In genomic region chr17:29882885-29883284, GRCm38 (mm10) we compare ENCODE assay signal across 8 mouse cellular contexts.
DNase-seq lines count a peak whose midpoint lies in the region; ATAC-seq and TF ChIP-seq lines count a peak whose summit lies in the region.

No protein-coding gene starts in this region.

- TF ChIP-seq EP300 in stomach, postnatal 0 days (optimal IDR thresholded peaks at IDR 0.05): no peak

- H3K27ac ChIP-seq in limb, embryonic 10.5 days: no peak overlapping the region
- no peak overlapping the region for H3K27ac ChIP-seq in midbrain, postnatal 0 days (ENCODE audit: low read depth, low read length)
- H3K27ac ChIP-seq in stomach, postnatal 0 days (replicated peaks): no peak overlapping the region

- H3K27me3 ChIP-seq in E14TG2a.4 (ENCODE audit: insufficient read depth, low read length): peaks cover 51% of the 10 kb centered on the region
- H3K27me3 ChIP-seq in limb, embryonic 10.5 days (ENCODE audit: low read depth, poor library complexity, severe bottlenecking): peaks cover 47% of the 10 kb centered on the region
- H3K27me3 ChIP-seq in midbrain, postnatal 0 days (ENCODE audit: insufficient read depth, low read length): no peaks in the 10 kb centered on the region
- H3K27me3 ChIP-seq in stomach, postnatal 0 days (ENCODE audit: control insufficient read depth, insufficient read depth, low read length): no peaks in the 10 kb centered on the region

- no peak for ATAC-seq in midbrain, postnatal 0 days (ENCODE audit: low FRiP score)
- ATAC-seq in stomach, postnatal 0 days (ENCODE audit: low FRiP score, low TSS enrichment): no peak

- H3K9ac ChIP-seq in midbrain, postnatal 0 days (replicated peaks; ENCODE audit: low read length, poor library complexity, severe bottlenecking): no peak overlapping the region
- H3K9ac ChIP-seq in stomach, postnatal 0 days (ENCODE audit: low read length): no peak overlapping the region

- H3K4me3 ChIP-seq in E14TG2a.4 (replicated peaks; ENCODE audit: low read length): no peak overlapping the region
- no peak overlapping the region for H3K4me3 ChIP-seq in limb, embryonic 10.5 days
- H3K4me3 ChIP-seq in midbrain, postnatal 0 days (ENCODE audit: low read depth, low read length): peak overlapping the region; percentile 70; the same call in 1 of the 2 replicates
- H3K4me3 ChIP-seq in stomach, postnatal 0 days (ENCODE audit: low read depth, low read length): no peak overlapping the region

- peaks cover 17% of the 10 kb centered on the region for H3K9me3 ChIP-seq in E14TG2a.4 (ENCODE audit: low read length)
- H3K9me3 ChIP-seq in limb, embryonic 10.5 days (replicated peaks): no peaks in the 10 kb centered on the region
- H3K9me3 ChIP-seq in midbrain, postnatal 0 days (ENCODE audit: low read length): no peaks in the 10 kb centered on the region
- no peaks in the 10 kb centered on the region for H3K9me3 ChIP-seq in stomach, postnatal 0 days (ENCODE audit: control insufficient read depth, low read length)

- peak; percentile 66 for DNase-seq in cerebellum, adult 11 months
- no peak for DNase-seq in cerebellum, adult 11-12 months
- peak; percentile 62 for DNase-seq in cerebellum, adult 9-11 months
- DNase-seq in gastrocnemius, postnatal 10 days: peak; percentile 77
- DNase-seq in limb, embryonic 10.5 days (ENCODE audit: low spot score): peak; percentile 90
- peak; percentile 73 for DNase-seq in midbrain, postnatal 0 days (ENCODE audit: low spot score)
- DNase-seq in stomach, postnatal 0 days (ENCODE audit: low spot score): peak; percentile 74

- H3K4me2 ChIP-seq in midbrain, postnatal 0 days (ENCODE audit: low read depth, low read length, poor library complexity, severe bottlenecking): peak overlapping the region; percentile 99
- H3K4me2 ChIP-seq in stomach, postnatal 0 days (replicated peaks; ENCODE audit: low read depth): no peak overlapping the region

- WGBS in limb, embryonic 10.5 days: 0% methylated on average over 5 of the region's 5 CpGs
- WGBS in midbrain, postnatal 0 days: 2% methylated on average over 5 of the region's 5 CpGs
- WGBS in stomach, postnatal 0 days: 1% methylated on average over 5 of the region's 5 CpGs

- no peaks in the 10 kb centered on the region for H3K36me3 ChIP-seq in E14TG2a.4 (ENCODE audit: insufficient read depth, low read length)
- H3K36me3 ChIP-seq in limb, embryonic 10.5 days: 0 out of 2 replicates have a peak, but pooled peaks cover 5% of the 10 kb centered on the region
- H3K36me3 ChIP-seq in midbrain, postnatal 0 days (ENCODE audit: insufficient read depth, low read length): no peaks in the 10 kb centered on the region
- H3K36me3 ChIP-seq in stomach, postnatal 0 days (ENCODE audit: control insufficient read depth, insufficient read depth, low read length): no peaks in the 10 kb centered on the region

- TF ChIP-seq CTCF in E14TG2a.4 (conservative IDR thresholded peaks at IDR 0.05; ENCODE audit: low read length): peak; percentile 71
- TF ChIP-seq CTCF in midbrain, postnatal 0 days (IDR thresholded peaks at IDR 0.05): peak; percentile 96
- peak; percentile 95 for TF ChIP-seq CTCF in stomach, postnatal 0 days (IDR thresholded peaks at IDR 0.05; ENCODE audit: low read depth)

- H3K4me1 ChIP-seq in E14TG2a.4 (replicated peaks; ENCODE audit: low read depth, low read length): peaks cover 71% of the 10 kb centered on the region
- peaks cover 44% of the 10 kb centered on the region for H3K4me1 ChIP-seq in limb, embryonic 10.5 days
- H3K4me1 ChIP-seq in midbrain, postnatal 0 days (ENCODE audit: insufficient read depth, low read length): peaks cover 9% of the 10 kb centered on the region; the same call in 1 of the 2 replicates
- peaks cover 5% of the 10 kb centered on the region; the same call in 1 of the 2 replicates for H3K4me1 ChIP-seq in stomach, postnatal 0 days (replicated peaks; ENCODE audit: control insufficient read depth, insufficient read depth)
